Mouse (Mus musculus) heart, postnatal 0 days (tissue): ENCODE results near the gene Clcf1.

Experiments
- CTCF ChIP-seq: IDR thresholded peaks from 2 replicates; pipeline ENCODE4 v1.5.1; 2016; ENCODE audit warnings: antibody characterized with exemption, control low read depth, low read depth
- EP300 ChIP-seq: IDR thresholded peaks from 2 replicates; pipeline ENCODE4 v1.6.1; 2016; ENCODE audit warnings: antibody characterized with exemption, low read depth

- TF ChIP-seq CTCF (no peak), EP300 (no peak)
Observed at GRCm38 (mm10) chr19:4218784-4219183, 4.7 kb downstream of the Clcf1 start.
